Mouse (Mus musculus): ENCODE measurements around the gene Utp14a. TPM values are rescaled to one million over a fixed set of nuclear protein-coding genes. Genes with fewer than 3 reads are reported as not detected.
A peak's percentile ranks its signal among the peaks of the same experiment; 100 is the strongest.

Utp14a gene
- total RNA-seq, 4 experiments from 2014 or later: 11.0 to 18.6 (median 17.0) TPM

DNA sequence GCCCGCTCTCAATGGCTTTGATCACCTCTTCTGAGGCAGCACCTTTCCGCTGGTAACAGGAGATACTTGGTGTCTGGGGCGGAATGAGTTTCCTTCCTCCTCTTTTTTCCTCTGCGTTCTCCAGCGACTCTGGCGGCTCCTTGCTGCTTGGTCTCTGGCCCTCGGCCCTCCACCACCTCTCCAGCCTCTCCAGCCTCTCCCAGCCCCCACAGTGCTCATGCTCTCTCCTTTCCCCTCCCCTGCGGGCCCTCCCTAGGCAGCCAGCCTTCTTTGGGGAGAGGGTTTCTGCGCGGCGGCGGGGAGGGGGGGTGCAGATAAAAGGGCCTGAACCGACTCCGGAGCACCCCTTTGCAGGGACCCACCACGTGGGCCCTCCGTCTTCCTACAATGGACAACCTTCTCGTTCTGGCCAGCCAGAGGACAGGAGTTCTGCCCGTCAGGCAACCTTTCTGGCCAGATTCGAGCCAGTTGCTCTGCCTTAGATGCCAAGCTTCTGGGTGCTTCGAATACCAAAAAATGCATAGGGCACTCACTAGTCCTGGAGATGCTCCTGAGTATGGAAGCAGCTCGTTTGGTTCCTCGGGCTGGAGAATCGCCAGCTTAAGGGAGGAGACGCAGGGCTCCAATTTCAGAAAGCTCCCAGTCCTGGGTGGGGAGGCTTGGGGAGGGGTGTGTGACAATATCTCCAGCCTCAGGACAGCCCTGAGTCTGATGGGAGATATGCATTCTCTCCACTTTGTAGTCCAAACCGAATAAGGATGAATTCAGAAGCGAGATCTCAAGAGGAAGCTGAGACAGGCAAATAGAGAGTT lies 54.2 kb downstream of the Utp14a start:
- no peak for DNase-seq (ENCODE audit: low spot score)

DNA sequence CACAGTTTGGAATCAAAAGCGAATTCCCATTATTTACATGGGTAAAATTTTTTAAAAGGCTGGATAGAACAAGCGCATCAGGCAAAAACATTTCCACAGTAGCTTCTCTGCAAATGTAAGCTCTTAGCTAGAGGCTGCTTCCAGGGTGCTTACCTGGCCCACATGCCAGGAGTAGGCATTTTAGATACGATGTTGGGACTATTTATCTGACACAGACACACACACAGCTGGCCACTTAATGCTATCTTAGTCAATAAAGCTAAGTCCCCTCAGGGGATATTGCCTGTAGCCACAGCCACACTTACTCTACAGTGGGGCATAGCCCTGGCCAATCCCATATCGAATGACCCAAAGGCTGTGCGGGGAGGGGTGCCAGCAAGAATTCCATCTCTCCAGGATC lies 55.1 kb downstream of the Utp14a start:
- DNase-seq (ENCODE audit: low spot score): no peak

DNA sequence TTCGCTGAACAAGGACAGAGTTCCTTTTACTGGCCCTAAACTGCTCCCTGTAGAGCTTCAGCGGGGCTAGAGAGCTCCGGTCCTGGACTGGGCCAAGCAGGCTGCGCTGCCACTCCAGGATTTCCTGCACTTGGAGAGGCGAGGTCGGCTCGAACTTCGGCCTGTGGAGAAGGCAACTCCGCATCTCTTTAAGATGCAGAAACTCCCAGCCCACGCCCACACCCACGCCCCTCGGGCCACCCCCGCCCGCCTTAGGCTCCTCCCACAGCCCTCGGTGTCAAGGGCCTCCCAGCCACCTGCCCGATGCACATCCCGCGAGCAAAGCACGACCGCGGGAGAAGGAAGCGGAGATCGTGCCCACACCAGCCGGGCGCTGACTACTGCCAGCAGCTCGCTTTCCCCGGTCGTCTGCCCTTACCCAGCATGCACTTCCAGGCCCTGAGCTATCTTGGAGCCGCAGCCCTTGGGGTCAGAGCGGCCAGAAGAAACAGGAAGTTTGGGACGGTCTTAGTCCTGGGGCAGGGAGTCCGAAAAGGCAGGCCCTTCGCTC lies 57.9 kb downstream of the Utp14a start:
- DNase-seq (ENCODE audit: low spot score): peak; percentile 84

DNA sequence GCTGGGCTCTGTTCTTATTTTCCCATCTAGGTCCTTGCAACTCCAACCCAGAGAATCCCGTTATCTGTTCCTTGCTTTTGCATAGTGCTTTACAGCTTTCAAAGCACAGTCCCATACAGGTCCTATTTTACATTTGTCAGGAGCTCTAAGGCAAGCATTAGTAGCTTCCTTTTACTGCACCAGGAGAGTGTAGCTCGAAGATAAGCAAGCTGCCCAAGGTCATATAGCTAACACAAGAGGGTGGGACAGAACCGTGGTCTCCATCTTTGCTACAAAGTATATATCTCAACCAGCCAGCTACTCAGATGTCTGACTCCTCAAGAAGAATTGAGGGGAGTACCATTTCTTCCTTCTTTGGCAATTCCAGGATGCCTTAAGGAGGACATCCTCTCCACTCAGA lies 60.8 kb downstream of the Utp14a start:
- DNase-seq (ENCODE audit: low spot score): no peak

DNA sequence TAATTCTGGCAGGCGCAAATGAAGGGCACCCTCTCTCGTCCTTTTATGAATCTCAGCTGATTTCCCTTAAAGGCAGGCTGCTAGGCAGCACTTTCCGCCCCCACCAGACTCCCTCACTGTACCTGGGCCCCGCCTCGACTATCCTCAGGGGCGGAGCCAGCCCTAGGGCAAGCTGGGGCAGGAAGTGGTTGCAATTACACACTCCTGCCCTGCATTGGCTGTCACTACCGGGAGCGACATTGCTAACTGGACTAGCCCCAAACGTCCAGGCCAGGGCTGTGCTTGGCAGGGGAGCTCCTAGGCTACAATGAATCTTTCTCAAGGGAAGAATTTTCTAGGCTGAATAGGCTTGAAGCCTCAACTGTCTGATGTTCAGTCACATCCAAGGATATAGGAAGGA lies 61.5 kb downstream of the Utp14a start:
- DNase-seq (ENCODE audit: low spot score): no peak

Other genes with a start within 250 kb of the Utp14a start
- 10 to 100 TPM in 2 of 4 experiments, 1 to 10 TPM in 2; 3.0 to 13.5 (median 10.0) TPM for gene Apln, start 222.0 kb upstream of the Utp14a start, total RNA-seq (2022)
- 1 to 10 TPM; 1.6 to 4.1 (median 2.6) TPM for gene Xpnpep2, start 148.1 kb upstream of the Utp14a start, total RNA-seq (2022)
- gene Sash3, start 110.4 kb upstream of the Utp14a start, total RNA-seq (2022): 1 to 10 TPM in 1 of 4 experiments, under 1 TPM in 3; 0.41 to 1.8 (median 0.76) TPM
- gene Zdhhc9, start 48.0 kb upstream of the Utp14a start, total RNA-seq (2022): 10 to 100 TPM; 31.4 to 44.8 (median 37.5) TPM
- gene Bcorl1, start 84.5 kb downstream of the Utp14a start, total RNA-seq (2022): 1 to 10 TPM; 4.9 to 6.1 (median 5.5) TPM
- 1 to 10 TPM; 3.4 to 6.1 (median 4.2) TPM for gene Elf4, start 206.3 kb downstream of the Utp14a start, total RNA-seq (2022)

All from heart, adult 8-10 months (tissue).